Mouse (Mus musculus) liver, embryonic 15.5 days (tissue): ENCODE results near the gene Etv3. TPM values are rescaled to one million over a fixed set of nuclear protein-coding genes. Genes with fewer than 3 reads are reported as not detected.
"Not testable (repeated sequence)": the region's sequence is repeated elsewhere in the genome, so short reads cannot be mapped to it uniquely, and the experiment has no call there.

Source experiments
- ATAC-seq: fragments of 200-750 bp; cut with Nextera tagmentation; 2 replicates; pipeline ENCODE4 v1.8.0; 2017; ENCODE audit warnings: moderate number of reproducible peaks, mild to moderate bottlenecking, moderate library complexity; ENCODE audit not compliant: insufficient read depth
- H3K27ac ChIP-seq: fragments of 300-500 bp; sonication (generic); replicated peaks from 2 replicates; pipeline ENCODE4 v1.5.1; 2015; ENCODE audit warnings: mild to moderate bottlenecking, inconsistent platforms
- H3K27me3 ChIP-seq: fragments of 300-500 bp; sonication (generic); 2 replicates; pipeline ENCODE4 v1.6.1; 2015; ENCODE audit warnings: mild to moderate bottlenecking, inconsistent platforms
- H3K36me3 ChIP-seq: fragments of 300-500 bp; sonication (generic); replicated peaks from 2 replicates; pipeline ENCODE4 v1.6.1; 2015; ENCODE audit warnings: moderate library complexity, mild to moderate bottlenecking, inconsistent platforms
- H3K4me1 ChIP-seq: fragments of 300-500 bp; sonication (generic); replicated peaks from 2 replicates; pipeline ENCODE4 v1.6.1; 2015; ENCODE audit warnings: inconsistent platforms
- H3K4me2 ChIP-seq: fragments of 300-500 bp; sonication (generic); 2 replicates; pipeline ENCODE4 v1.6.1; 2015; ENCODE audit warnings: moderate library complexity, mild to moderate bottlenecking, inconsistent platforms
- H3K4me3 ChIP-seq: fragments of 300-500 bp; sonication (generic); replicated peaks from 2 replicates; pipeline ENCODE4 v1.5.1; 2015; ENCODE audit warnings: mild to moderate bottlenecking, inconsistent platforms
- H3K9ac ChIP-seq: fragments of 300-500 bp; sonication (generic); 2 replicates; pipeline ENCODE4 v1.6.1; 2015; ENCODE audit warnings: moderate library complexity, mild to moderate bottlenecking, inconsistent platforms
- H3K9me3 ChIP-seq: fragments of 300-500 bp; sonication (generic); replicated peaks from 2 replicates; pipeline ENCODE4 v1.6.1; 2016; ENCODE audit warnings: inconsistent platforms
- WGBS: fragments of 180-500 bp; shearing (Covaris S2); methylation state at CpG from one replicate; pipeline ENCODE4 v1.1.7; 2015; ENCODE audit warnings: mixed read lengths; ENCODE audit not compliant: insufficient replicate concordance; 5-methylcytosine and 5-hydroxymethylcytosine counted together
- polyA plus RNA-seq: library from polyadenylated mRNA; unstranded; fragments of >200 nt; fragmentation: Nextera tagmentation; extraction: Ambion mirVana; gene quantifications from 2 replicates; pipeline ENCODE4 v1.2.1, GENCODE M21; 2015

Etv3 gene
- polyA plus RNA-seq = 3.0 and 3.9 TPM in 2 replicates

DNA sequence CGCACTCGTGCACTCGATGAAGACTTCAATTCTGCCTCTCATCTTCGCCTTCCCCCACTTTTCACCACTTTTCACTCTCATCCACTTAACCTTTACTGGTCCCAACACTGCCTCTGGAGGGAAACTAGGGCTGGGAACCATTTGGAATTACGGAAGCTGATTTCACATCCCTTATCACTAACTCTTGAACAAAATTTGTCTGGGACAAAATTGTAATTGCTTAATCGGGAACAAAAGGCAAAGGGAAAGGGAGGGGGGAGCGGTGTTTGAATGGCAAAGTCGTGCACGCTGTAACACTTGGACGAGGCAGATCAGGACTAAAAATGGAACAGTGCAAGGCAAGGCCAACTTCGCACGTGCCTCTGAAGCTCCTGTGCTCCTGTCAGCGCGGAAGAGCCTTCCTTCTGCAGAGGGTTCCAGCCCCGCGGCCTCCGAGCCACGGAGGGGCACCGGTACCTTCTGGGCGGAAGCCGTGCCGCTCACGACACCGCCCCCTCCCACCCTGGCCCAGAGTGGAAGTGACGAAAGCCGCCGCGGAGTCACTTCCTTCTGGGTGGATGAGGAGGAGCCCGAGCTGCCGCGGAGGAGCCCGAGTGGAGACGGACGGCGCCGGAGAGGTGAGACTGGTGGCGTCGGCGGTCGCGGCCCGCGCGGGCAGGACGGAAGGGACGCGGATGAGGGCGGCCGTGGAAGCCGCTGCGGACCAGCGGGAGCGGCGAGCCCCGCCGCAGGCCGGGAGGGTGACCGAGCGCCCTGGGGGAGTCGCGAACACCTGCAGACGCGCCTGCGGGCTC lies at the start of gene Etv3:
TSS of gene Etv3 (plus strand) at position 365 of the 794 bp plus-strand sequence.
- peak within 1 kb of the TSS; percentile 86 for H3K9ac ChIP-seq
- H3K27ac ChIP-seq = peak within 1 kb of the TSS; percentile 72
- peak within 1 kb of the TSS; percentile 86 for H3K4me3 ChIP-seq
- no peaks in the 10 kb centered on the region for H3K27me3 ChIP-seq
- 5% methylated on average over 64 of the region's 64 CpGs for WGBS
- H3K9me3 ChIP-seq = no peaks in the 10 kb centered on the region
- H3K4me2 ChIP-seq = peak within 1 kb of the TSS; percentile 86
- peaks cover 23% of the 10 kb centered on the region for H3K36me3 ChIP-seq
- ATAC-seq = peak; percentile 87
- H3K4me1 ChIP-seq = peaks cover 28% of the 10 kb centered on the region

DNA sequence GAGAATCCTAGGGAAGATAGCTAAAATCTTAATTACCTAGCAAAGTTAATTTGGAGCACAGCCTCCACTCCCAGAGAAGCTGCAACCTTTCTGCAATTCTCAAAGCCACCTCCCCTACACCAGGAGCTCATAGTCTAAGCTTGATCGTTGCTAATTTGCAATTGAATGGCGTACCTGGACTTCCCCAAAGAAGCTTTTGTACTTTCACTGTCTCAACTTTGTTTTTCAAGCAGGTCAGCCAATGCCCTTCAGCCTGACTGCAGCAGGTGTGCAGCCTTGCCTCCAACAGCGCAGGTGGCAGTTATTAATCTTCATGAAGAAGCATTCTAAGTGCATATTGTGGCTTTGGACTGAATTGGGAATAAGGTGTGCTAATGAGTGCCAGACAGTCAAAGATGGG lies 47.3 kb upstream of the Etv3 start:
- ATAC-seq = not testable (repeated sequence)

DNA sequence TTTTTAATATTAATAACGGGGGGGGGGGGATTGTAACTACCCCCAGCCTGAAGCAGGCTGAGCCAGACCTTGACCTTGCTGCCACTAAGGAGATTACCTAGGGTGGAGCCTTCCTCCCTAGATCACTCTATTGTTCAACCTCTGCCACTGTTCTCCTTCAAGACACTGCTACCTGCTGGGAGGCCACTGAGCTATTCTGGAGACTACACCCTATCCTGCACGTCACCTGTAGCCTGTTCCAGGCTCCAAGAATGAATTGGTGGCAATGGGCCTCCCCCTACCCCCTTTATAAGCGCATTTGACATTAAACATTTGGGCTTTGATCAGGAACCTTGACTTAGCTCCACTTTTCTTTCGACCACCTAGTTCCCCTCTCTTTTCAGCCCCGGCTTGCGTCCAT lies 46.6 kb upstream of the Etv3 start:
- not testable (repeated sequence) for ATAC-seq, H3K4me2 ChIP-seq, H3K4me3 ChIP-seq, H3K27me3 ChIP-seq, H3K9ac ChIP-seq, H3K9me3 ChIP-seq, H3K36me3 ChIP-seq, H3K27ac ChIP-seq, H3K4me1 ChIP-seq
- WGBS = 67% methylated on average over 6 of the region's 6 CpGs

More for the DNA sequence above, 47.3 kb upstream of the Etv3 start:
- H3K4me2 ChIP-seq, H3K27me3 ChIP-seq, H3K9me3 ChIP-seq, H3K27ac ChIP-seq, H3K4me3 ChIP-seq, H3K9ac ChIP-seq, H3K36me3 ChIP-seq, H3K4me1 ChIP-seq: not testable (repeated sequence)
- WGBS = 58% methylated on average over 3 of the region's 3 CpGs

DNA sequence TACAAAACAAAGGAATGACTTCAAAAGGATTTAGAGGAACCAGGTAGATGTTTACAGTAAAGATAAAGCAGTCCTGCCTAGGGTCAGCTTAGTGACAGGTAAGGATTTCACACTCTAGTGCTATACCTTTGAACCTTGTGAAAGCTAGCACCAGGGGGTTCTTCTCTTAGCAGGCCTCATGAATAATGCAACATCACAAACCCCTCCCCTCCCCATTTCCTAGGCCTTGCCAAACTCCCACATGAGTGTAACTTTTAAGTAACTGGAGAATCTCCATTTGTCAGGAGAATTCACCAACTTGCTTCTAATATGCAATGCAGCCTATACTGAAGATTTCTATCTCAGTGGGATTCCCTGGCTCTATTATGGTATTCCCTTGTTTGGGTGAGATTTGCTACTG lies 46.0 kb upstream of the Etv3 start:
- H3K36me3 ChIP-seq, H3K27ac ChIP-seq, H3K4me2 ChIP-seq, H3K4me1 ChIP-seq, H3K9me3 ChIP-seq, H3K9ac ChIP-seq, H3K4me3 ChIP-seq, ATAC-seq, H3K27me3 ChIP-seq: not testable (repeated sequence)

DNA sequence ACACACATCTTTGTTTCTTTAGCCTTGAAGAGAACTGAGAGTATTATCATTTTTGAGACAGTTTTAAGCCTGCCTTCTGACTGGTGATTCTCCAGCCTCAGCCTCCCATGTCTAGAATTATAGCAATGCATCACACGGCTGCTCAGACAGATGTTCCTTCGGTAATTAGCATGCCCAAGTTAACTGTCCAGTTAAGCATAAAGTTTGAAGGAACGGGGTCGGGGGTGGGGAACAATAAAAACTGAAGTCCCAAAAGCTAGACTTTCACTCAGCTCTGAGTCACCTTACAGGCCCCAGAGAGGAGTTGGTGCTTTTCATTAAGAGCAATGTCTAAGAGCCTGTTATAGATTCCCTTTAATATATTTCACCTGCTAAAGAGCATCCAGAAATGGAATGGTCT lies 37.8 kb upstream of the Etv3 start:
- WGBS = 69% methylated on average over 4 of the region's 4 CpGs
- no peaks in the 10 kb centered on the region for H3K27me3 ChIP-seq
- H3K9ac ChIP-seq = no peak overlapping the region
- H3K27ac ChIP-seq = no peak overlapping the region
- ATAC-seq = no peak
- H3K4me1 ChIP-seq = no peaks in the 10 kb centered on the region
- H3K9me3 ChIP-seq = no peaks in the 10 kb centered on the region
- no peak overlapping the region for H3K4me3 ChIP-seq
- H3K36me3 ChIP-seq = no peaks in the 10 kb centered on the region
- H3K4me2 ChIP-seq = no peak overlapping the region

DNA sequence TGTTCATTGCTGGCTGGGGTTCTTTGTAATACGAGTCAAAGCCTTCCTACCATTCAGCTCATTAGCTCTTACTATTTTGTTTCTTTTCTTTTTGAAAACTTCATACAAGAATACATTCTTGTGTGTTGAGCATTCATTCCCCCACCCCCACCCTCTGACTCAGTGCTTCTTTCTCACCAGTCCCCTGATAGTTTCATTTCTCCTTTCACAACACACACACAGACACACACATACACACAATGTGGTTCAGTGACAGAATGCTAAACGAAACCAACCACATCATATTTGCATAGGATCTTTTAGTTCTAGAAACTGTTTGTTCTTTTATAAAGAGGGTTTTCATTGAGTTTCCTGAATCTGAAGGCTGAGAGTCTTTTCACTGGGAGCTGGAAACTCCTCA lies 37.3 kb upstream of the Etv3 start:
- Histone ChIP-seq H3K36me3 (no peaks in the 10 kb centered on the region), H3K9me3 (no peaks in the 10 kb centered on the region), H3K9ac (no peak overlapping the region), H3K4me3 (no peak overlapping the region), H3K27me3 (no peaks in the 10 kb centered on the region), H3K4me2 (no peak overlapping the region), H3K4me1 (no peaks in the 10 kb centered on the region), H3K27ac (no peak overlapping the region)
- ATAC-seq = no peak
- WGBS = 55% methylated on average over 2 of the region's 2 CpGs

DNA sequence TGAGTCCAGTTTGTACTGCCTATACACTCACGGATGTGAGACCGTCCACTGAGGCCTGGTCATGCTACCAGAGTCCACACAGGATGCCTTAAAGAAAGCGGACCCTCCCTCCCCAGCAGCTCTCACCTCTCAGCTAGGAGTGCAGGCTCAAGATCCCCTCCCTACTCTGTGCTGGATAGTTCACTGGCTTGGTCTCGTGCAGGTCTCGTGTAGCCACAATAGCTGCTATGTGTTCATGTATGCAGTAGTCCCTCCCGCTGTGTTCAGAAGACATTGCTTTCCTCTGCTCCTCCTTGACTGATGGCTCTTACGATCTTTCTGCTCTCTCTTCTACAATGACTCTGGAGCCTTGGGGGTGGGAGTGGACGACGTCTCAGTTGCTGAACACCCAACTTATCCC lies 26.9 kb upstream of the Etv3 start:
- Histone ChIP-seq H3K9ac (no peak overlapping the region), H3K4me1 (no peaks in the 10 kb centered on the region), H3K36me3 (no peaks in the 10 kb centered on the region), H3K27ac (no peak overlapping the region), H3K4me2 (no peak overlapping the region), H3K4me3 (no peak overlapping the region), H3K9me3 (no peaks in the 10 kb centered on the region), H3K27me3 (peaks cover 7% of the 10 kb centered on the region; the same call in 1 of the 2 replicates)
- WGBS = 63% methylated on average over 9 of the region's 9 CpGs
- no peak for ATAC-seq

DNA sequence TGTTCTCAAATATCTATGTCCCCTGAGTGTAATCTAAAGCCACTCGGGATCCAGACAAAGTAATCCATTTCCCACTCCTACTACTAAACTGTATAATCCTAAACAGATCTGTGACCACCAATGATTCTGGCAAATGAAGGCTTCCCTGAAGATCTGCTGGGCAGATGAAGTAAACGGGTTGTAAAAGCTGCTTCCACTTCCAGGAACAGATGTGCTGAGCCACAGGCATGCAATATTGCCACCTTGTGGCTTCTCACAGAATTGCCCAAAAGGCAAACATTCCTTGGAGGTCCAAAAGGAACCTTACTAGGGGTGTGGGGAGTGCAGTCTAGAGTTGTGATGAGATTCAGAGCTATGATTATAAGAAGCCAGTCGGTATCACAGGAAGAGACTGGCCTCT lies 26.1 kb upstream of the Etv3 start:
- no peak overlapping the region for H3K4me2 ChIP-seq
- no peak overlapping the region for H3K9ac ChIP-seq
- no peak overlapping the region for H3K27ac ChIP-seq
- H3K36me3 ChIP-seq = no peaks in the 10 kb centered on the region
- H3K4me1 ChIP-seq = no peaks in the 10 kb centered on the region
- H3K4me3 ChIP-seq = no peak overlapping the region
- WGBS = 8% methylated on average over 3 of the region's 3 CpGs
- H3K27me3 ChIP-seq = peaks cover 9% of the 10 kb centered on the region
- H3K9me3 ChIP-seq = no peaks in the 10 kb centered on the region
- ATAC-seq = no peak

DNA sequence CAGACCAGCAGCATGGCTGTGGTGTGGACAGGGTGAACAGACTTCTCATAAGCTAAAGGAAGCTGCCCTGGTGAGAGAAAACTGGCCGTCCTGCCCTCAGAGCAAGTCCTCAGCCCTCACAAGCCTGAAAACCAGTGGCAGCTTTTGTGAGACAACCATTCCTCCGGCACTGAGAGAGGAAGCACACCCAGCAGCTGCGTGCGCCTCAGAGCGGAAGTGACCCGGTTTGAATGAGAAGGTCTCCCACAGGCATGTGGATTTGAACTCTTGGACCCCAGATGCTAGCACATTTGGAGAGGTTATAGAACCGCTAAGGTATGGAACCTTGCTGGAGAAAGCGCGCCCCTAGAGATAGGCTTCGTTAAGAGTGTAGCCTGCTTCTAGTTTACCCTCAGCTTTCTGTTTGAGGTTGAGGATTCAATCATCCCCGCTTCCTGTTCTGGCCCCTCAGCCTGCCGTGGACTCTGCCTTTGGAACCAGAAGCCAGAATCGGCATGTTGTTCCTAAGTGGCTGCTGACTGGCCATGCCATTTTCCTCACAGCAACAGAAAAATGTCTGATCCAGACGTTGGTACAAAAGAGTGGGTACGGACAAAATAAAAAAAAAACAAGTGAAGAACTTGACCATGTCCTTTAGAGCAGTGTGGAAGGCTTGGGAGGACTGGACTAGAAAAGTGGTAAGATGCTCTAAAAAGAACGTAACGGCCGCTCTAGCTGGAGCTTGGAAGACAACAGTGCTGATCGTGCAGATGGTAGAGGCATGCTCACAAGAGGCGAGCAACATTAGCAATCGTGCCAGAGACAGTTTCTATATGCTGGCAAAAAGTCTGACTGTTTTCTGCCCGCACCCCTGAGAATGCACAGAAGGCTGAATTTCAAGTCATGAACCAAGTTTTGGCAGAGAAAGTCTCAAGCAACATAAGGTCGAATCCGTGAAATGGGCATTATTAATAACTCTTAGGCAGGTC lies 24.8 kb upstream of the Etv3 start:
- H3K9me3 ChIP-seq = no peaks in the 10 kb centered on the region
- no peaks in the 10 kb centered on the region for H3K36me3 ChIP-seq
- H3K9ac ChIP-seq = no peak overlapping the region
- H3K27me3 ChIP-seq = peaks cover 11% of the 10 kb centered on the region
- ATAC-seq = no peak
- H3K4me1 ChIP-seq = no peaks in the 10 kb centered on the region
- no peak overlapping the region for H3K27ac ChIP-seq
- 45% methylated on average over 24 of the region's 24 CpGs for WGBS
- no peak overlapping the region for H3K4me3 ChIP-seq
- no peak overlapping the region for H3K4me2 ChIP-seq

DNA sequence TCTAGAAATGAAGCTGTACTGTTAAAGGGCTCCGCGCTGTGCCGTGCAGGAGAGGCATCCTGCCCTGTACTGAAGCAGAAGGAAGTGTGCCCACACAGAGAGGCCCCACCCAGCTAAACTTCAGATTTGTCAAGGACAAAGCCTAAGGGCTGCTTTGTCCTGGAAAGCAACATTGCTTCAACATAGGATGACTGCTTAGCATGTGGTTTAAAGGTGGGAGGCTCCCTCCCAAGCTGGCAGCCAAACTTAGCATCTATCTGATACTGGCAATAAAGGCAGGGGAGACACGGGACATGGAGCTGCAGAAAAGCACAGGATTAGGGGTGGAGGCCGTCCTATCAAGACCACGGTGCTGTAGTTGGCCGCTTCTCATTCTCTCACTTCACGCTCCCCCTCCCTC lies 24.1 kb upstream of the Etv3 start:
- no peaks in the 10 kb centered on the region for H3K36me3 ChIP-seq
- H3K27me3 ChIP-seq = peaks cover 11% of the 10 kb centered on the region
- H3K9ac ChIP-seq = no peak overlapping the region
- H3K4me2 ChIP-seq = no peak overlapping the region
- no peaks in the 10 kb centered on the region for H3K9me3 ChIP-seq
- ATAC-seq = no peak
- 26% methylated on average over 8 of the region's 8 CpGs for WGBS
- H3K27ac ChIP-seq = no peak overlapping the region
- H3K4me1 ChIP-seq = no peaks in the 10 kb centered on the region
- H3K4me3 ChIP-seq = no peak overlapping the region

DNA sequence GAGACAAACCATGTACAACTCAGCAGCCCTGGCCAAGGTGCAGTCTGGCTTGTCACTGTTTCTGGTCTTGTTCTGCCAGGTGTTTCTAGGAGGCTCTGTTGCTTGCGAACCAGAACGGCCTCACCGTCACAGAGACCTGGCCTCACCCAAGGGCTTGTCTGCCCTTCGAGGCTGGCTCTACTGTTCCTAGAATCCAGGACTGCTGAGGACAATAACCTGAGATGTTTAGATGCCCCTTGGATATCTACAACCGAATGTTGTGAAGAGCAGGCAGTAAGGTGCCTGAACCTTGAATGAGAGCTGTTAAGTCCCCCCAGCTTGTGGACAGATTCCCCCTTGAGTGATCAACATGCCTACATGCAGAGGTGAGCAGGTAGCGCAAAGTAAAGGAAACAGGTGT lies 22.4 kb upstream of the Etv3 start:
- no peaks in the 10 kb centered on the region for H3K4me1 ChIP-seq
- H3K27me3 ChIP-seq = peaks cover 11% of the 10 kb centered on the region
- 75% methylated on average over 6 of the region's 6 CpGs for WGBS
- no peak overlapping the region for H3K27ac ChIP-seq
- no peak overlapping the region for H3K4me2 ChIP-seq
- no peak for ATAC-seq
- no peak overlapping the region for H3K4me3 ChIP-seq
- H3K9me3 ChIP-seq = no peaks in the 10 kb centered on the region
- no peaks in the 10 kb centered on the region for H3K36me3 ChIP-seq
- H3K9ac ChIP-seq = no peak overlapping the region
